Mouse (Mus musculus) heart, embryonic 14.5 days (tissue): ENCODE measurements around the gene Tex101. TPM values are rescaled to one million over a fixed set of nuclear protein-coding genes. Genes with fewer than 3 reads are reported as not detected.

Experiments used
- ATAC-seq: fragments of 200-750 bp; cut with Nextera tagmentation; 2 replicates; pipeline ENCODE4 v1.8.0; 2017; ENCODE audit warnings: low read depth, moderate TSS enrichment; ENCODE audit not compliant: insufficient number of reproducible peaks, insufficient read depth, low FRiP score
- H3K27ac ChIP-seq, 2 experiments: fragments of 200-500 bp in 1 of 2; fragments of 300-500 bp in 1 of 2; sonication (generic) in 1 of 2; replicated peaks in 1 of 2; 2 replicates each; pipeline ENCODE4 v1.5.1; 2012 to 2014; ENCODE audit warnings: low read depth in 2 of 2, low read length in 2 of 2, control low read depth in 1 of 2, mild to moderate bottlenecking in 1 of 2, mixed read lengths in 1 of 2; ENCODE audit not compliant: control insufficient read depth in 1 of 2, insufficient read depth in 1 of 2
- H3K27me3 ChIP-seq: fragments of 300-500 bp; sonication (generic); 2 replicates; pipeline ENCODE4 v1.6.1; 2014; ENCODE audit warnings: mild to moderate bottlenecking, low read length, control low read depth; ENCODE audit not compliant: control insufficient read depth, insufficient read depth
- H3K36me3 ChIP-seq: fragments of 300-500 bp; sonication (generic); 2 replicates; pipeline ENCODE4 v1.6.1; 2014; ENCODE audit warnings: mild to moderate bottlenecking, control low read depth, low read length, mixed read lengths; ENCODE audit not compliant: control insufficient read depth, insufficient read depth
- H3K4me1 ChIP-seq, 2 experiments: fragments of 200-500 bp in 1 of 2; fragments of 300-500 bp in 1 of 2; sonication (generic) in 1 of 2; 2 replicates each; pipeline ENCODE4 v1.6.1; 2012 to 2014; ENCODE audit warnings: low read length in 2 of 2, control low read depth in 1 of 2, mixed read lengths in 1 of 2; ENCODE audit not compliant: control insufficient read depth in 2 of 2, insufficient read depth in 2 of 2
- H3K4me2 ChIP-seq: fragments of 300-500 bp; sonication (generic); 2 replicates; pipeline ENCODE4 v1.6.1; 2014; ENCODE audit warnings: mild to moderate bottlenecking, low read length
- H3K4me3 ChIP-seq, 2 experiments: fragments of 200-500 bp in 1 of 2; fragments of 300-500 bp in 1 of 2; sonication (generic) in 1 of 2; 2 replicates each; pipeline ENCODE4 v1.5.1; 2012 to 2014; ENCODE audit warnings: low read length in 2 of 2, mild to moderate bottlenecking in 2 of 2, control low read depth in 1 of 2, low read depth in 1 of 2, moderate library complexity in 1 of 2; ENCODE audit not compliant: control insufficient read depth in 1 of 2, insufficient read depth in 1 of 2
- H3K9ac ChIP-seq: fragments of 300-500 bp; sonication (generic); 2 replicates; pipeline ENCODE4 v1.6.1; 2014; ENCODE audit warnings: mild to moderate bottlenecking, low read length
- H3K9me3 ChIP-seq: fragments of 300-500 bp; sonication (generic); 2 replicates; pipeline ENCODE4 v1.6.1; 2016; ENCODE audit warnings: low read length, control low read depth; ENCODE audit not compliant: control insufficient read depth
- WGBS: fragments of 180-500 bp; shearing (Covaris S2); extraction: QIAGEN DNeasy Blood & Tissue Kit; methylation state at CpG from one replicate; pipeline ENCODE4 v1.1.7; 2014; 5-methylcytosine and 5-hydroxymethylcytosine counted together
- polyA plus RNA-seq: library from polyadenylated mRNA; unstranded; fragments of >200 nt; fragmentation: Nextera tagmentation; extraction: Ambion mirVana; gene quantifications from 2 replicates; pipeline ENCODE4 v1.2.1, GENCODE M21; 2014

Tex101 gene
- polyA plus RNA-seq, 1 experiment from 2014 or later = not detected

DNA sequence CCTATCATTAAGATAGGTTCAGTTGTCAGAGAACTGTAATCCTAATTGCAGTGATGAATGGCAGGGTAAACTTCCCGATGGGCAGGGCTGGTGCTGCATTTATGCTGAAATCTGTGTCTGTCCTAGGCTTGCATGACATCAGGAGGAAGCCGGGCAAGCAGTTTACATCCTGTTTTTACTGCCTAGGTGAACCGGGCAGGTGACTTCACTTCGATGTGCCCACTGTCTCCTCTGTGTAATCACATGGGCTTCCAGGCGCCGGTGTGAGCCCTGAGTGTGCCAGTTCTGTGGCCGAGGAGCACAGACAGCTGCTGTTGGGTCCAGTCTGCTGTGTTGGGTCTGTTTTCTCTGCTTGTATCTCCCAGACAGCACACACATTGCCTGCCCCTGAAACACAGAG is 30.0 kb downstream of the Tex101 start:
- no peak overlapping the region for H3K27ac ChIP-seq
- H3K4me1 ChIP-seq = no peaks in the 10 kb centered on the region
- no peaks in the 10 kb centered on the region for H3K9me3 ChIP-seq
- H3K36me3 ChIP-seq = no peaks in the 10 kb centered on the region
- no peak for ATAC-seq
- H3K4me3 ChIP-seq = no peak overlapping the region
- H3K27me3 ChIP-seq = peaks cover 6% of the 10 kb centered on the region
- no peak overlapping the region for H3K9ac ChIP-seq
- WGBS = 64% methylated on average over 7 of the region's 7 CpGs
- H3K4me2 ChIP-seq = no peak overlapping the region

GRCm38 (mm10) chr7:24644996-24645395 is 31.5 kb downstream of the Tex101 start:
- ATAC-seq = no peak
- Histone ChIP-seq H3K9me3 (no peaks in the 10 kb centered on the region), H3K27ac (no peak overlapping the region), H3K36me3 (no peaks in the 10 kb centered on the region), H3K4me2 (no peak overlapping the region), H3K4me3 (no peak overlapping the region), H3K4me1 (no peaks in the 10 kb centered on the region), H3K27me3 (peaks cover 17% of the 10 kb centered on the region), H3K9ac (no peak overlapping the region)
- 59% methylated on average over 7 of the region's 7 CpGs for WGBS

DNA sequence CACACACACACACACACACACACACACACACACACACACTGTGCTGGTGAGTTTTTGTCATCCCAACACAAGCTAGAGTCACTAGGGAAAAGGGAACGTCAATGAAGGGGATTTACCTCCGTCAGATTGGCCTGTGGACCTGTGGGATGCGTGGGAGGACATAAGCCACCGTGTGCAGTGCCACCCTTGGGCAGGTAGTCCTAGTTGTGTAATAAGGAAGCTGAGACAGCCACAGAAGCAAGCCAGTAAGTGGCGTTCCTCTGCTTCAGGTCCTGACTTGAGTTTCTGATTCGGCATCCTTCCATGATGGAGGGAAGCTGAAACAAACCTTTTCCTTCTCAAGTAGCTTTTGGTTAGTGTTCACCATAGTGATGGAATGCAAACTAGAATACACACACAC is 32.0 kb downstream of the Tex101 start:
- Histone ChIP-seq H3K4me2 (no peak overlapping the region), H3K36me3 (no peaks in the 10 kb centered on the region), H3K9ac (no peak overlapping the region), H3K4me1 (no peaks in the 10 kb centered on the region), H3K9me3 (no peaks in the 10 kb centered on the region), H3K4me3 (no peak overlapping the region), H3K27ac (no peak overlapping the region), H3K27me3 (peaks cover 22% of the 10 kb centered on the region)
- ATAC-seq = no peak
- WGBS = 73% methylated on average over 6 of the region's 6 CpGs

GRCm38 (mm10) chr7:24642491-24642890 is 34.0 kb downstream of the Tex101 start:
- no peak overlapping the region for H3K9ac ChIP-seq
- no peak overlapping the region for H3K4me3 ChIP-seq
- H3K9me3 ChIP-seq = no peaks in the 10 kb centered on the region
- ATAC-seq = no peak
- 8% methylated on average over 9 of the region's 9 CpGs for WGBS
- no peaks in the 10 kb centered on the region for H3K36me3 ChIP-seq
- H3K4me1 ChIP-seq = peaks cover 4 to 6% of the 10 kb centered on the region in 2 experiments; a peak in 3 of 4 replicates
- peaks cover 41% of the 10 kb centered on the region for H3K27me3 ChIP-seq
- no peak overlapping the region for H3K27ac ChIP-seq
- H3K4me2 ChIP-seq = no peak overlapping the region

DNA sequence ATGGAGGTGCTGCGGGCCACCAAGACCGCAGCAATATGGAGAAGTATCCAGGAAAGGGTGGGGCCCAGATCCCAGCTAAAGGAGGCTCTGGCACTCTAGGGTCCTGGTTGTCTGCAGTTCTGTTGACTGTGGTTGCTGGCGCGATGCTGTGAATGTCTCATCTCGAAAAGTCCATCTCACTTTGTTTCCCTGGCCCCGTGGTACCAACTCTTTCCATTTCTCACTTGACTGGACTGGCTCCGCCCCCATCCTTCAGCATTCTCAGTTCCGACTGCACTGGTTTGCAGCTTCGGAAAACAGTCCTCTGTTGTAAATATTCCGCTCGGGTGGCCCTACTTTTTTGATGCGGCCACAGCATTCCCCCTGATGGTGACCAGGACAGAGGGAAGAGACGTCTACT is 36.0 kb downstream of the Tex101 start:
- H3K4me2 ChIP-seq = no peak overlapping the region
- ATAC-seq = no peak
- no peak overlapping the region for H3K9ac ChIP-seq
- H3K27ac ChIP-seq = no peak overlapping the region
- H3K4me1 ChIP-seq = peaks cover 4 to 6% of the 10 kb centered on the region in 2 experiments; a peak in 3 of 4 replicates
- no peaks in the 10 kb centered on the region for H3K9me3 ChIP-seq
- H3K36me3 ChIP-seq = no peaks in the 10 kb centered on the region
- 63% methylated on average over 13 of the region's 13 CpGs for WGBS
- H3K4me3 ChIP-seq = no peak overlapping the region
- H3K27me3 ChIP-seq = peaks cover 61% of the 10 kb centered on the region

DNA sequence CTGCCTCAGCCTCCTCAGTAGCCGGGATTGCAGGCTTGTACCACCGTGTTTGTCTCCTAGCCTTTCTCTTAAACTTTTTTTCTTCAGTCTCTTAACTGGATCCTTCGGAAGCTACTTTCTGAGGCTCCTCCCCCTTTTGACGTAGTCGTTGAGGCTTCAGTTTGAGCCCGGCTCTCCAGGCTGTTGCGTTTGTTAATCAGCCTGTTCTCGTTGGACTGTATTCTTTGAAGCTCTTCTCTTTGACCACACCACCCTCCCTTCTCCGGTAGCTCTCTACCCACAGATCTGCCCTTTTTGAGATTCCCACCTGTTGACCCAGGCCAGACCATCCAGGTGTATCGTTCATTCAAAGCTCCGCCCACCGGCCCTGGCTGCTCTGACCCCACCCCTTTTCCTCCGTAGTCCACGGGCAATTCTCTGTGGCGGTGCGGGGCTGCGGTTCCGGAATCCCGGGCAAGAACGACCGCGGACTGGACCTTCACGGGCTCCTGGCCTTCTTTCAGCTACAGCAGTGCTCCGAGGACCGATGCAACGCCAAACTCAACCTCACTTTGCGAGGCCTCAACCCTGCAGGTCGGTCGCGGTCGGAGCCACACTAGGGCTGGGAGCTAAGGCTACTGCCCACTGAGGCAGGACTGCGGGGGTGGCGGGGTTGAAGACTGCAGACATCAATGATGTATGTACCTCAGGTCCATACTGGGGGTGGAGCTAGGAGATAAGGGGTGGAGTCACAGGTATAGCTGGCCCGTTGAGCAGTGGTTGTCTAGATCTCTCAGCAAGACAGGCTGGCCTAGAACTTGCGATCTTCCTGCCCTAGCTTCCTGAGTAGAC is 38.2 kb downstream of the Tex101 start:
- peaks cover 62% of the 10 kb centered on the region for H3K27me3 ChIP-seq
- peak overlapping the region; percentile 32; the same call in 1 of the 2 replicates for H3K9ac ChIP-seq
- 4% methylated on average over 35 of the region's 35 CpGs for WGBS
- H3K27ac ChIP-seq = no peak overlapping the region
- H3K4me2 ChIP-seq = peak overlapping the region; percentile 71
- H3K9me3 ChIP-seq = no peaks in the 10 kb centered on the region
- peak overlapping the region; percentile 27 to 36 for H3K4me3 ChIP-seq
- ATAC-seq = no peak
- peaks cover 4 to 6% of the 10 kb centered on the region in 2 experiments; a peak in 3 of 4 replicates for H3K4me1 ChIP-seq
- H3K36me3 ChIP-seq = no peaks in the 10 kb centered on the region

GRCm38 (mm10) chr7:24637046-24637445 is 39.4 kb downstream of the Tex101 start:
- ATAC-seq = no peak
- Histone ChIP-seq H3K4me3 (no peak overlapping the region), H3K9me3 (no peaks in the 10 kb centered on the region), H3K4me1 (peaks cover 4 to 6% of the 10 kb centered on the region in 2 experiments; a peak in 3 of 4 replicates), H3K27me3 (peaks cover 58% of the 10 kb centered on the region), H3K4me2 (no peak overlapping the region), H3K27ac (no peak overlapping the region), H3K9ac (no peak overlapping the region), H3K36me3 (no peaks in the 10 kb centered on the region)
- 3% methylated on average over 18 of the region's 18 CpGs for WGBS
